Mouse (Mus musculus): Measurements from ENCODE around the gene Vmn2r36.
"Not testable (repeated sequence)": the region's sequence is repeated elsewhere in the genome, so short reads cannot be mapped to it uniquely, and the experiment has no call there.

The Vmn2r36 gene

DNA sequence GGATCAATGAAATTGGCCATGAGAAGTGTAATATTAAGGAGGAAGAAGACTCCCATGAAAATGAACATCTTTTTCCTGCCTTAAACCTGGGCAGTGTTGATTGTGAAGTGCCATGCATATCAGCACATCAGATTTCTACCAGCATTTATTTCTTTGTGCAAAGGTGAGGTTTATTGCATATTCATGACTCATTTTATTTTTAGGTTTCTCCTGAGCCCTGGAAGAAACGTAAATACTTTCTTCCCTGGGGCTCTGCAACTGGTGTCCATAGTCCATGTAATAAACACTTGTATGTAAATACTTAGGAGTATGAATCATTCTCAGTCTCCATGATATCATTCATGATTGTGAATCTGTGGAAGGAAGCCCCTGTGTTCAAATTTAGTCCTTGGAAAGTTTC, at the start of gene Vmn2r36:
Vmn2r36 (minus strand) TSS at position 101 of the 400 bp plus-strand sequence.
- DNase-seq (ENCODE audit: low spot score) = not testable (repeated sequence)
